Mouse (Mus musculus) liver, postnatal 0 days (tissue): Measurements from ENCODE around the gene BC030867.

ENCODE experiments used
- CTCF ChIP-seq: sonication (generic); IDR thresholded peaks from 2 replicates; pipeline ENCODE4 v1.5.1; 2016; ENCODE audit warnings: antibody characterized with exemption, low read depth
- EP300 ChIP-seq: IDR thresholded peaks from 2 replicates; pipeline ENCODE4 v1.6.1; 2016; ENCODE audit warnings: antibody characterized with exemption, low read depth, mild to moderate bottlenecking

DNA sequence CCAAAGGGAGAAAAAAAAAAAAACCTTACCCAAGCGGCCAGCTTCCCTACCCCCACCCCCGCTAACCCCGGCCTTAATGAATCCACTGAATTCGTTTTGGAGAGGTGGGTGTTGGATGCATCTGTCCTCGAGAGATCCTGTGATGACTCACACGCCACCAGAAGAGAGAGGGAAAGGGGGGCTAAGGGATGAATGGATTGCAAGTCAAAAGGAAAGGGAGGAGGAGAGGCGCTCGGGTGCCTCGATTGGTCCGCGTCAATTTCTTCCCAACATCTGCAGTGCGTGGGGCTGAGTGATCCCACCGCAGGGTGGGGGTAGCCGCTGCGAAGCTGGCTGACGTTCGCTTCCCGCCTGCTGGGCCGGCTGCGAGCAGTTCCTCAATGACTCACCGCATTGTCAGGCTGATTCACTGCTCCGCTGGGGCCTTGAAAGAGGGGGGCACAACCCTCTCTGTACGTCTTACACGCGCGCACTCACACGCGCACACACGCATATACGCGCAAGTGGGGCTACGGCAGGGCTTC lies 3.7 kb upstream of the BC030867 start:
- no peak for TF ChIP-seq CTCF
- TF ChIP-seq EP300: no peak
